ENCODE assay signal across 21 mouse cellular contexts in genomic region chr5:64801545-64801944, GRCm38 (mm10). TPM values are rescaled to one million over a fixed set of nuclear protein-coding genes. Genes with fewer than 3 reads are reported as not detected.
DNase-seq lines count a peak whose midpoint lies in the region; ATAC-seq and TF ChIP-seq lines count a peak whose summit lies in the region.
"Had no signal": no experiment of that assay in that cellular context is flagged by ENCODE, and none has a peak within 500 bp of the region (broad histone marks: within the 10 kb centered on the region; RNA-seq: fewer than 3 reads in every experiment).

No protein-coding gene starts in this region.

- 66% methylated on average over 2 of the region's 2 CpGs for WGBS in heart, embryonic 13.5 days
- 77% methylated on average over 2 of the region's 2 CpGs for WGBS in midbrain, embryonic 10.5 days
- 89% methylated on average over 2 of the region's 2 CpGs for WGBS in midbrain, embryonic 16.5 days
- WGBS in small intestine, adult 2 months: 92% methylated on average over 2 of the region's 2 CpGs
- WGBS in liver, postnatal 0 days (ENCODE audit: insufficient replicate concordance): 91% methylated on average over 2 of the region's 2 CpGs

- no peaks in the 10 kb centered on the region; the same call in 1 of the 2 replicates for H3K36me3 ChIP-seq in heart, embryonic 13.5 days
- H3K36me3 ChIP-seq in midbrain, embryonic 10.5 days: 0 out of 2 replicates have a peak, but pooled peaks cover 7% of the 10 kb centered on the region
- no peaks in the 10 kb centered on the region for H3K36me3 ChIP-seq in midbrain, embryonic 16.5 days (ENCODE audit: control insufficient read depth, insufficient read depth, low read length)
- H3K36me3 ChIP-seq in small intestine, adult 2 months (ENCODE audit: control insufficient read depth, insufficient read depth, low read length): peaks cover 1% of the 10 kb centered on the region; the same call in 1 of the 2 replicates
- H3K36me3 ChIP-seq in liver, postnatal 0 days (replicated peaks; ENCODE audit: insufficient read depth, low read length): 0 out of 2 replicates have a peak, but pooled peaks cover 2% of the 10 kb centered on the region
- H3K36me3 ChIP-seq: embryonic facial prominence, embryonic 13.5 days; forebrain, embryonic 12.5 days; heart, embryonic 12.5 days had no signal

- peaks cover 24% of the 10 kb centered on the region for H3K4me1 ChIP-seq in heart, embryonic 13.5 days
- peaks cover 33% of the 10 kb centered on the region for H3K4me1 ChIP-seq in midbrain, embryonic 10.5 days
- H3K4me1 ChIP-seq in midbrain, embryonic 16.5 days (ENCODE audit: control insufficient read depth, insufficient read depth, low read length): peaks cover 16% of the 10 kb centered on the region
- H3K4me1 ChIP-seq in small intestine, adult 2 months (ENCODE audit: control insufficient read depth, insufficient read depth, insufficient read length, low read length): peaks cover 25% of the 10 kb centered on the region
- H3K4me1 ChIP-seq in liver, postnatal 0 days (ENCODE audit: insufficient read depth): peaks cover 11% of the 10 kb centered on the region

- no peak for ATAC-seq in heart, embryonic 13.5 days (ENCODE audit: extremely low read depth, insufficient number of reproducible peaks, low FRiP score, low TSS enrichment)
- ATAC-seq in midbrain, embryonic 16.5 days: no peak
- ATAC-seq in liver, postnatal 0 days: no peak
- ATAC-seq: forebrain, embryonic 16.5 days; inflammation-experienced regulatory T-cells, adult 6 months had no signal

- no peak overlapping the region for H3K4me3 ChIP-seq in heart, embryonic 13.5 days
- H3K4me3 ChIP-seq in midbrain, embryonic 10.5 days: peak overlapping the region; percentile 97; the same call in 1 of the 2 replicates
- H3K4me3 ChIP-seq in midbrain, embryonic 16.5 days (ENCODE audit: low read depth, low read length): no peak overlapping the region
- no peak overlapping the region for H3K4me3 ChIP-seq in small intestine, adult 2 months (ENCODE audit: low read depth, low read length)
- no peak overlapping the region for H3K4me3 ChIP-seq in liver, postnatal 0 days (ENCODE audit: low read depth, low read length)

- TF ChIP-seq EP300 in liver, postnatal 0 days (IDR thresholded peaks at IDR 0.05; ENCODE audit: low read depth): no peak

- no peak overlapping the region for H3K27ac ChIP-seq in heart, embryonic 13.5 days (replicated peaks)
- H3K27ac ChIP-seq in midbrain, embryonic 10.5 days (replicated peaks): peak overlapping the region; percentile 99; the same call in 1 of the 2 replicates
- no peak overlapping the region for H3K27ac ChIP-seq in midbrain, embryonic 16.5 days (ENCODE audit: low read length)
- peak overlapping the region; percentile 56; the same call in 1 of the 2 replicates for H3K27ac ChIP-seq in small intestine, adult 2 months (ENCODE audit: insufficient read depth, low read depth, low read length)
- H3K27ac ChIP-seq in liver, postnatal 0 days (ENCODE audit: low read depth): no peak overlapping the region

- no peak for TF ChIP-seq POLR2A in small intestine, adult 2 months (IDR thresholded peaks at IDR 0.05; ENCODE audit: low read depth, low read length)

- H3K4me2 ChIP-seq in heart, embryonic 13.5 days: peak overlapping the region; percentile 89
- no peak overlapping the region for H3K4me2 ChIP-seq in midbrain, embryonic 16.5 days (ENCODE audit: low read length)
- no peak overlapping the region; the same call in 1 of the 2 replicates for H3K4me2 ChIP-seq in liver, postnatal 0 days (ENCODE audit: low read depth, low read length)

- peaks cover 9% of the 10 kb centered on the region for H3K9me3 ChIP-seq in heart, embryonic 13.5 days
- peaks cover 12% of the 10 kb centered on the region for H3K9me3 ChIP-seq in midbrain, embryonic 10.5 days (replicated peaks)
- H3K9me3 ChIP-seq in midbrain, embryonic 16.5 days (replicated peaks; ENCODE audit: control insufficient read depth, low read length, poor library complexity, severe bottlenecking): no peaks in the 10 kb centered on the region
- no peaks in the 10 kb centered on the region for H3K9me3 ChIP-seq in liver, postnatal 0 days (ENCODE audit: low read length)
- H3K9me3 ChIP-seq: forebrain, embryonic 12.5 days; heart, embryonic 12.5 days had no signal

- DNase-seq in heart, postnatal 4 days: no peak
- DNase-seq in midbrain, embryonic 10.5 days (ENCODE audit: low spot score): no peak
- peak; percentile 21 for DNase-seq in induced T-regulatory cell, adult 2 months (ENCODE audit: low read depth)
- DNase-seq in layer of hippocampus, postnatal 36 days: no peak
- DNase-seq in liver, postnatal 0 days: no peak
- DNase-seq: adrenal gland, postnatal 10 days; cerebellum, adult 11 months; cerebellum, adult 9-10 months; cerebellum, postnatal 25 days; gastrocnemius, postnatal 10 days; heart, adult 2 months; heart, postnatal 36 days had no signal

- no peak overlapping the region for H3K9ac ChIP-seq in heart, embryonic 13.5 days
- no peak overlapping the region for H3K9ac ChIP-seq in midbrain, embryonic 16.5 days (ENCODE audit: low read depth, low read length)
- H3K9ac ChIP-seq in liver, postnatal 0 days (replicated peaks): no peak overlapping the region

- H3K27me3 ChIP-seq in heart, embryonic 13.5 days (replicated peaks): no peaks in the 10 kb centered on the region
- no peaks in the 10 kb centered on the region for H3K27me3 ChIP-seq in midbrain, embryonic 10.5 days (ENCODE audit: low read depth, poor library complexity, severe bottlenecking)
- no peaks in the 10 kb centered on the region for H3K27me3 ChIP-seq in midbrain, embryonic 16.5 days (ENCODE audit: control insufficient read depth, insufficient read depth, low read depth, low read length)
- H3K27me3 ChIP-seq in small intestine, adult 2 months (ENCODE audit: control insufficient read depth, insufficient read depth, low read length): no peaks in the 10 kb centered on the region
- no peaks in the 10 kb centered on the region for H3K27me3 ChIP-seq in liver, postnatal 0 days (ENCODE audit: insufficient read depth, low read length)
- H3K27me3 ChIP-seq: CH12.LX; embryonic facial prominence, embryonic 13.5 days; forebrain, embryonic 12.5 days; heart, embryonic 12.5 days had no signal

- no peak for TF ChIP-seq CTCF in small intestine, adult 2 months (IDR thresholded peaks at IDR 0.05; ENCODE audit: extremely low read depth, insufficient read length, insufficient replicate concordance, low read depth, low read length)
- no peak for TF ChIP-seq CTCF in liver, postnatal 0 days (IDR thresholded peaks at IDR 0.05; ENCODE audit: low read depth)

RNA-seq across cellular contexts. Expression of gene Klf3, which starts 1.6 kb away (rescaled TPM):
- polyA plus RNA-seq in heart, embryonic 13.5 days (2015; fragmentation: Nextera tagmentation; extraction: Ambion mirVana): 49.8 TPM in 2 replicates
- total RNA-seq in heart, postnatal 4 days (2021): 10 to 100 TPM; 73.2 to 76.3 TPM
- 61.9 and 63.1 TPM in 2 replicates for polyA plus RNA-seq in midbrain, embryonic 10.5 days (2016; fragmentation: Nextera tagmentation; extraction: Ambion mirVana)
- polyA plus RNA-seq in midbrain, embryonic 16.5 days (2015; fragmentation: Nextera tagmentation; extraction: Ambion mirVana): 19.1 and 25.1 TPM in 2 replicates
- 52.4 and 170 TPM in 2 replicates for polyA plus RNA-seq in small intestine, adult 2 months (2012; rRNA removed)
- total RNA-seq in layer of hippocampus, postnatal 36 days (2021): 10 to 100 TPM; 49.7 to 52.7 TPM
- 63.5 and 65.7 TPM in 2 replicates for polyA plus RNA-seq in liver, postnatal 0 days (2015; fragmentation: Nextera tagmentation; extraction: Ambion mirVana)

Comparison
In these comparisons a context has a peak if more than half of its experiments do, and no peak if none do; other contexts are left out.
1. H3K27ac ChIP-seq: peak in midbrain, embryonic 10.5 days (single experiment) and small intestine, adult 2 months (single experiment); none in heart, embryonic 13.5 days (single experiment), midbrain, embryonic 16.5 days (single experiment) and liver, postnatal 0 days (single experiment).